Mouse (Mus musculus): ENCODE measurements around the gene Plekho1.

DNA sequence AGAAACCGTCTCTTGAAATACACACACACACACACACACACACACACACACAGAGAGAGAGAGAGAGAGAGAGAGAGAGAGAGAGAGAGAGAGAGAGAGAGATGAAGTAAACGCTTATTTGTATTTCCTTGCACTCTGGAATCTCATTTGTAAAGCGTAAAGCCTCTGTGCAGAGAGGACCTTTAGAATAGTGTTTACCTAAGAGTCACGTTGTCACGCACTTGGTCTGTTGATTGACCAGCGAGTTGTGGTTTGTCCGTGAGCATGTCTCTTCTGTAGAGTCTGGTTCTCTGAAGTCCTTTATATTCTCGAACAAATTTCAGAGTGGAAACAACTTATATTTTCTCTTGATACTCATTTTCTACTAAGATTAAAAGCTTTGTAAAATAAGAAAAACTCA is 51.1 kb downstream of the Plekho1 start:
- TF ChIP-seq CTCF (IDR thresholded peaks at IDR 0.05; ENCODE audit: low read depth) (no peak), EP300 (IDR thresholded peaks at IDR 0.05; ENCODE audit: low read depth) (no peak)

Measured in liver, embryonic 14.5 days (tissue).